Mouse (Mus musculus): ENCODE data around the gene 4933406M09Rik. TPM values are rescaled to one million over a fixed set of nuclear protein-coding genes. Genes with fewer than 3 reads are reported as not detected.

Gene 4933406M09Rik
- total RNA-seq, 2 experiments from 2014 or later: not detected

- intact Hi-C loops (cut with DNase I): loop anchor here (2.0 kb wide), 1 partner anchor 236 kb away; no protein-coding TSS in a partner anchor
- peak; percentile 47 to 77 for DNase-seq
Observed at GRCm38 (mm10) chr1:134368777-134369337, 16.9 kb upstream of the 4933406M09Rik start.

GRCm38 (mm10) chr1:134374124-134374523 lies 11.6 kb upstream of the 4933406M09Rik start:
- DNase-seq: no peak
- intact Hi-C loops (cut with DNase I): no loop called here

- intact Hi-C loops (cut with DNase I): loop anchor here (5.0 kb wide), 1 partner anchor 36 kb away; the partner anchor contains the start of gene Adipor1
- DNase-seq: no peak
Observed at GRCm38 (mm10) chr1:134381051-134381450, 4.7 kb upstream of the 4933406M09Rik start.

- peak in 1 of 2 experiments; percentile 11 for DNase-seq
- intact Hi-C loops (cut with DNase I): loop anchor here (5.0 kb wide), 1 partner anchor 35 kb away; the partner anchor contains the start of gene Adipor1
Observed at GRCm38 (mm10) chr1:134381795-134382625, 3.7 kb upstream of the 4933406M09Rik start.

- DNase-seq: no peak
- intact Hi-C loops (cut with DNase I): loop anchor here (5.0 kb wide), 1 partner anchor 33 kb away; the partner anchor contains the start of gene Adipor1
Observed at GRCm38 (mm10) chr1:134384581-134384980, 1.2 kb upstream of the 4933406M09Rik start.

- intact Hi-C loops (cut with DNase I): no loop called here
- DNase-seq: no peak
Observed at GRCm38 (mm10) chr1:134385176-134385575, 564 bp upstream of the 4933406M09Rik start.

GRCm38 (mm10) chr1:134393827-134394226 lies 8.1 kb downstream of the 4933406M09Rik start:
- intact Hi-C loops (cut with DNase I): no loop called here
- DNase-seq: no peak

GRCm38 (mm10) chr1:134398210-134398609 lies 12.5 kb downstream of the 4933406M09Rik start:
- DNase-seq: no peak
- intact Hi-C loops (cut with DNase I): no loop called here

- no peak for DNase-seq
- intact Hi-C loops (cut with DNase I): no loop called here
Observed at GRCm38 (mm10) chr1:134399735-134400134, 14.0 kb downstream of the 4933406M09Rik start.

- intact Hi-C loops (cut with DNase I): no loop called here
Observed at GRCm38 (mm10) chr1:134405509-134406413, 20.0 kb downstream of the 4933406M09Rik start, which contains the start of gene Cyb5r1. Gene Cyb5r1 (plus strand): TSS chr1:134405559.

GRCm38 (mm10) chr1:134406414-134406771 lies 20.7 kb downstream of the 4933406M09Rik start:
- intact Hi-C loops (cut with DNase I): no loop called here
- no peak for DNase-seq

More at GRCm38 (mm10) chr1:134405509-134406413, 20.0 kb downstream of the 4933406M09Rik start, which contains the start of gene Cyb5r1:
- peak; percentile 81 to 84 for DNase-seq

- no peak for DNase-seq
- intact Hi-C loops (cut with DNase I): no loop called here
Observed at GRCm38 (mm10) chr1:134408080-134408479, 22.3 kb downstream of the 4933406M09Rik start.

- no peak for DNase-seq
- intact Hi-C loops (cut with DNase I): no loop called here
Observed at GRCm38 (mm10) chr1:134411706-134412629, 26.2 kb downstream of the 4933406M09Rik start.

GRCm38 (mm10) chr1:134414038-134414437 lies 28.3 kb downstream of the 4933406M09Rik start:
- intact Hi-C loops (cut with DNase I): loop anchor here (2.0 kb wide), 1 partner anchor 51 kb away; no protein-coding TSS in a partner anchor

GRCm38 (mm10) chr1:134414501-134415167 lies 28.9 kb downstream of the 4933406M09Rik start:
- intact Hi-C loops (cut with DNase I): loop anchor here (2.0 to 5.0 kb wide), 3 partner anchors 32 to 78 kb away; partner anchors contain the start of gene Rabif
- DNase-seq: no peak

More at GRCm38 (mm10) chr1:134414038-134414437, 28.3 kb downstream of the 4933406M09Rik start:
- DNase-seq: no peak

GRCm38 (mm10) chr1:134415168-134415831 lies 29.6 kb downstream of the 4933406M09Rik start, which contains the start of gene Adipor1:
Gene Adipor1 (plus strand): TSS chr1:134415378.
- intact Hi-C loops (cut with DNase I): loop anchor here (2.0 to 5.0 kb wide), 3 partner anchors 33 to 77 kb away; partner anchors contain the start of gene Rabif

GRCm38 (mm10) chr1:134418414-134418975 lies 32.8 kb downstream of the 4933406M09Rik start:
- DNase-seq: no peak
- intact Hi-C loops (cut with DNase I): loop anchor here (5.0 kb wide), 2 partner anchors 36 to 74 kb away; partner anchors contain the start of gene Rabif

More at GRCm38 (mm10) chr1:134415168-134415831, 29.6 kb downstream of the 4933406M09Rik start, which contains the start of gene Adipor1:
- peak; percentile 92 to 95 for DNase-seq
